Mouse (Mus musculus) adrenal gland, postnatal 14 days (tissue): ENCODE results near the gene Tsg101. TPM values are rescaled to one million over a fixed set of nuclear protein-coding genes. Genes with fewer than 3 reads are reported as not detected.

ENCODE experiments used
- DNase-seq: peaks from one replicate; pipeline ENCODE4 v3.0.0; 2021; ENCODE audit warnings: mixed read lengths
- total RNA-seq: library from RNA; stranded (reverse); gene quantifications from 2 replicates; pipeline ENCODE4 v1.2.3, GENCODE M21; 2021

Tsg101 gene
- total RNA-seq, 1 experiment from 2014 or later, result 90.5 TPM

DNA sequence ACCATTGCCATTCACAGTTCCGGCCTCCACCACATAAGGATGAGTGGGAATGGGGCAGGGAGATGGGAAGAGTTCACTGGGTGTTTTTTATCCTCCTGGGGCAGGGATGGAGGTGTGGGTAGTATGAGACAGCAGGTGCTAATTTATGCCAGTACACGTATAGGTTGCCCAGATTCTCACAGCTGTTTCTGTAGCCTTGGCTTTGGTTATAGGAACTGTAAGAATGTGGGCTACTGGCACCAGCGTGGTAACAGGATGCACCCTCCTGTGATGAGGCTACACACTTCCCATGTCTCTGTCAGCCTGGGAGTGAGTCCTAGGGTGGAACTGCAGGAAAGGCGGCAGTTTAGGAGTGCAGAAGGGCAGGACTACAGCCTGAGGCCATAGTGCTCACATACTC lies 42.9 kb downstream of the Tsg101 start:
- no peak for DNase-seq

GRCm38 (mm10) chr7:46871988-46872387 lies 47.8 kb downstream of the Tsg101 start:
- DNase-seq, result no peak

GRCm38 (mm10) chr7:46860996-46861395 lies 58.8 kb downstream of the Tsg101 start, which contains the start of gene Ldhc:
Ldhc (plus strand) TSS chr7:46861203.
- no peak for DNase-seq

DNA sequence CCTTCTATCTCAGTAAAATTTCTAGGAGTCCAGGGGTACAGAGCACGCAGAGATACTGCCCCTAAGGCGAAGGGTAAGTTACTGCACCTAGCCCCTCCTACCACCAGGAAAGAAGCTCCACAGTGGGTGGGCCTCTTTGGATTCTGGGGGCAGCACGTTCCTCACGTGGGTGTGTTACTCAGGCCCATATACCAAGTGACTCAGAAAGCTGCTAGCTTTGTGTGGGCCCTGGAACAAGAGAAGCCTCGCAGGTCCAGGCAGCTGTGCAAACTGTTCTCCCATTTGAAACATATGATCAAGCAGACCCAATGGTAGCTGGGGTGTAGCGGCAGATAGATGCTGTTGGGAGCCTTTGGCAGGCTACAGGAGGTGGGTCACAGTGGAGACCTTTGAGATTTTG lies 60.7 kb downstream of the Tsg101 start:
- DNase-seq, result no peak

- no peak for DNase-seq
These were observed 62.3 kb downstream of the Tsg101 start for GRCm38 (mm10) chr7:46857436-46857835.

- DNase-seq, result no peak
These were observed 63.8 kb downstream of the Tsg101 start for GRCm38 (mm10) chr7:46855866-46856560.

- DNase-seq, result no peak
These were observed 66.4 kb downstream of the Tsg101 start for GRCm38 (mm10) chr7:46853365-46853764.

- no peak for DNase-seq
These were observed 67.1 kb downstream of the Tsg101 start for GRCm38 (mm10) chr7:46852666-46853065.

GRCm38 (mm10) chr7:46851026-46851425 lies 68.7 kb downstream of the Tsg101 start:
- DNase-seq, result no peak

DNA sequence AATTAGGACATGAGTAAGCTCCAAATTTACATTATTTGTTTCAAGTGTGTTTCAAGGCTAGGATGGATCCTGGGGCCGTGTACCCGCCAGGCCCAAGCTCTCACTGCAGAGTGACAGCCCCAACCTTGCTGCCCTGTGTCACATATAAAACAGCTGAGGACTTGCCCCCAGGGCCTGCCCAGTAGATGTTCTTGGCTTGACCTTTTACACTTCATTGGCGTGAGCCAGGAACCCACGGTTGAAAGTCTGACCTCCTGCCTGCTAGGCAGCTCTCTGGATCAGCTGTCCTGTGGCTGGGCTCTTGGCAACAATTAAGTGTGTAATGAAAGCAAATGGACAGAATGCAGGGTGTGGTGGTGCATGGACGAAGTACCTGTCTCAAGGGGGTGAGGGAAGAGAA lies 70.5 kb downstream of the Tsg101 start:
- DNase-seq, result peak; percentile 61

- peak; percentile 75 for DNase-seq
These were observed 73.1 kb downstream of the Tsg101 start for GRCm38 (mm10) chr7:46846486-46847244.

- DNase-seq, result peak; percentile 52
These were observed 73.7 kb downstream of the Tsg101 start for GRCm38 (mm10) chr7:46845978-46846485.

- DNase-seq, result peak; percentile 97
These were observed 74.4 kb downstream of the Tsg101 start for GRCm38 (mm10) chr7:46845211-46845977.

DNA sequence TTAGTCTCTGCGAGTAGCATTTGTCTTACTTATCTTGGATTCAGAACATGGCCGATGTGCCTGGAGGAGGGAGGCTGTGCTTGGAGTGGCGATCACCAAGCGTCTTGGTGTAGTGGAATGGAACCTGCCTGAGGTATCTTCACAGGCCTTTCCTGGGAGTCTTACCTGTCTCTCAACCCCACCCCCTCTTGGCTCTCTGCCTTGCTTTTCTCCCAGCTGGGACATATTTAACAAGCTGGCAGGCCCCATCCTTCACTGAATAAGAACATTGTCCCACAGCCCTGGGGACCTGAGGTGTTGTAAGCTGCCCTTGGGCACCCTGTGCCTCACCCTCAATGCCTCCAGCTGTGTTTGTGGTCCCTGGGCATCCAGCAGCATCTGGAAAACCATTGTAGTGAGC lies 76.2 kb downstream of the Tsg101 start:
- peak; percentile 38 for DNase-seq

DNA sequence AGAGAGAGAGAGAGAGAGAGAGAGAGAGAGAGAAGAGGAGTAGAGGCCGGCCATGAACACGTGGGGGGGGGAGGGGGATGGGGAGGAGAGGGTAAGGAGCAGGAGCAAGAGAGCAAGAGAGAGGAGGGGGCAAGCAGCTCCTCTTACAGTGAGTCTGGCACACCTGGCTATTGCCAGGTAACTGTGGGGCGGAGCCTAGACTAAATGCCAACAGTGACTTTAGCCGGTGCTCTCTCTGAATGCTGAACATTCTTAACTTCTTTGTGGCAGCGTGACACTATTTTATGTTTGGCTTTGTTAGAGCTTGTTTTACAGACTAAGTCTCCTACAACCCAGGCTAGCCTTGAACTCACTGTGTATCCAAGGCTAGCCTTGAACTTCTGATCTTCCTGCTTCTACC lies 77.5 kb downstream of the Tsg101 start:
- no peak for DNase-seq

- DNase-seq, result no peak
These were observed 78.8 kb downstream of the Tsg101 start, which contains the start of gene Ldha for GRCm38 (mm10) chr7:46840787-46841525. Ldha (plus strand) TSS chr7:46841475.

GRCm38 (mm10) chr7:46840326-46840725 lies 79.4 kb downstream of the Tsg101 start:
- DNase-seq, result no peak

DNA sequence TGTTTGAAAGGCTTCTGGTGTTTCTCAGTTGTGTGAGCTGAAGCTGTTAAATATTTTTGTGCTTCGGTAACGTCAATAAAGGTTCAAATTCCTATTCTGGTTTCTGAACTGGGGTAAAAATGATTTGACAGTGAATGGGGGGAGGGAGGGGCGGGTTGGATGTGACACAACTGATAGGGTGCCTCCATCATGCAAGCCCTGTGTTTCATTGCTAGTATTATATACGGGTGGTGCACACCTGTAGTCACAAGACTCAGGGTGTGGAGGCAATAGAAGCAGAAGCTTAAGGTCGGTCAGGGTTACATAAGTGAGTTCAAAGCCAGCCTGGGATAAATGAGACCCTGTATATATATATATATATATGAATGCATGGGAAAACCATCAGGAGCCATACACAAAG lies 79.9 kb downstream of the Tsg101 start:
- no peak for DNase-seq

DNA sequence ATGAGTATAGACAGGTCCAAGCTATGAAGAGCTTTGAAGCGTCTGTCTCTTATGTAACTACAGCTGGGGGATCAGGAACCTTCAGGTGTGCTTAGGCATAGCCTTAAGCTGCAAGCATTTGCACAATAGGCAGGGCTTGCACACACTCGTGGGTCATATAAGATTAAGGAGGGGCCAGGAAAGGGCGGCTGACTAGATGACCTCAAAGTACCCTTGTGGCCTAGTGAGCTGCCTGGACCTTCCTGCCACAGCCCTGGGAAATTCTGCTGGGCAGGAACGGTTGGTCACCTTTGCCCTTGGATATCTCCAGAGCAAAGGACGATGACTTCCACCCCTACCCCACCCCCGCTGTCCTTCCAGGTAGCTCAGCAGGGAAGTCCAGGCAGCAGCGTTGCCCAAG lies 80.3 kb downstream of the Tsg101 start:
- DNase-seq, result peak; percentile 33
